Mouse (Mus musculus) bone marrow macrophage, adult 2 months (primary cell): ENCODE data around the gene Slc34a1.

ENCODE experiments used
- CTCF ChIP-seq: IDR thresholded peaks from 2 replicates; pipeline ENCODE4 v1.5.1; 2012; ENCODE audit warnings: low read depth, mild to moderate bottlenecking, low read length, moderate library complexity
- POLR2A ChIP-seq: IDR thresholded peaks from 2 replicates; pipeline ENCODE4 v1.6.1; 2012; ENCODE audit warnings: mild to moderate bottlenecking, low read depth, low read length, borderline replicate concordance

DNA sequence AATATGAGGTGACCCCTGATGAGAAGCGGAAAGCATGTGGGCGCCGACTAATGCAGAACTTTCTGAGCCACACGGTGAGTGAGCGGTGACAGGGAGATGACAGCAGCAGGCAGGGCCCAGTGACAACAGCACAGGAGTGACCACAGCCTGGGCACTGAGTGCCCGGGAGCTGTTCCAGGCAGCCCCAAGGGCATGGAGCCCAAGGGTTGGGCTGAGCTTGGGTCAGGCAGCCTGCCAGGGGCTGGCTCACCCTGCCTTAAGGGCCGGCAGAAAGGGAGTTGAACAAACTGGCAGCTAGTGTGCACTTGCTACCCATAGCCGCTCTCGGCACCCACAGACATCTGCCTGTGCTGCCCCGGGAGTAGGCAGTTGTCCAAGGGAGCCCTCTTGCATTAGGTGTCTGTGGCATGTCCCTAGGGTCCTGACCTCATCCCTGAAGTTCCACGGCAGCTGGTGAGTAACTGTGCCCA, 52.6 kb downstream of the Slc34a1 start:
- no peak for TF ChIP-seq POLR2A
- no peak for TF ChIP-seq CTCF
